Mouse (Mus musculus): ENCODE measurements at regions not wholly inside any gene's neighbourhood (a gene's known extent, or its start where the extent isn't known, plus 50 kb on each side); places are given as distances from the start of the nearest gene placed in this dataset.

- Histone ChIP-seq H3K4me3 (ENCODE audit: low read depth, low read length) (no peak overlapping the region), H3K9me3 (ENCODE audit: control insufficient read depth, low read length) (no peaks in the 10 kb centered on the region), H3K27ac (ENCODE audit: low read depth, low read length) (no peak overlapping the region), H3K4me1 (ENCODE audit: control insufficient read depth, insufficient read depth, low read length) (no peaks in the 10 kb centered on the region), H3K9ac (replicated peaks; ENCODE audit: low read depth, low read length) (no peak overlapping the region), H3K36me3 (ENCODE audit: control insufficient read depth, insufficient read depth, low read length) (no peaks in the 10 kb centered on the region), H3K4me2 (ENCODE audit: low read depth, low read length) (no peak overlapping the region), H3K27me3 (ENCODE audit: control insufficient read depth, insufficient read depth, low read length) (no peaks in the 10 kb centered on the region)
- no peak for ATAC-seq (ENCODE audit: low read depth)
- whole genome bisulfite sequencing = 79% methylated on average over 6 of the region's 6 CpGs
Measured at GRCm38 (mm10) chr2:138792711-138793450, 536.5 kb downstream of the Btbd3 start.

- Histone ChIP-seq H3K4me3 (ENCODE audit: low read depth, low read length) (no peak overlapping the region), H3K9me3 (ENCODE audit: control insufficient read depth, low read length) (no peaks in the 10 kb centered on the region), H3K9ac (replicated peaks; ENCODE audit: low read depth, low read length) (no peak overlapping the region), H3K27ac (ENCODE audit: low read depth, low read length) (no peak overlapping the region), H3K4me1 (ENCODE audit: control insufficient read depth, insufficient read depth, low read length) (no peaks in the 10 kb centered on the region), H3K27me3 (ENCODE audit: control insufficient read depth, insufficient read depth, low read length) (no peaks in the 10 kb centered on the region), H3K36me3 (ENCODE audit: control insufficient read depth, insufficient read depth, low read length) (no peaks in the 10 kb centered on the region), H3K4me2 (ENCODE audit: low read depth, low read length) (no peak overlapping the region)
- peak; percentile 51; the same call in 1 of the 2 replicates for ATAC-seq (ENCODE audit: low read depth)
- WGBS = 45% methylated on average over 3 of the region's 3 CpGs
Measured at GRCm38 (mm10) chr2:138806196-138806595, 549.8 kb downstream of the Btbd3 start.

- Histone ChIP-seq H3K9ac (replicated peaks; ENCODE audit: low read depth, low read length) (no peak overlapping the region), H3K9me3 (ENCODE audit: control insufficient read depth, low read length) (no peaks in the 10 kb centered on the region), H3K36me3 (ENCODE audit: control insufficient read depth, insufficient read depth, low read length) (no peaks in the 10 kb centered on the region), H3K4me3 (ENCODE audit: low read depth, low read length) (no peak overlapping the region), H3K4me1 (ENCODE audit: control insufficient read depth, insufficient read depth, low read length) (no peaks in the 10 kb centered on the region), H3K27me3 (ENCODE audit: control insufficient read depth, insufficient read depth, low read length) (no peaks in the 10 kb centered on the region), H3K4me2 (ENCODE audit: low read depth, low read length) (no peak overlapping the region), H3K27ac (ENCODE audit: low read depth, low read length) (no peak overlapping the region)
- no peak for ATAC-seq (ENCODE audit: low read depth)
- WGBS = 93% methylated on average over 2 of the region's 2 CpGs
Measured at GRCm38 (mm10) chr2:138809767-138810166, 553.4 kb downstream of the Btbd3 start.

- Histone ChIP-seq H3K27me3 (ENCODE audit: control insufficient read depth, insufficient read depth, low read length) (no peaks in the 10 kb centered on the region), H3K4me3 (ENCODE audit: low read depth, low read length) (no peak overlapping the region), H3K9me3 (ENCODE audit: control insufficient read depth, low read length) (no peaks in the 10 kb centered on the region), H3K36me3 (ENCODE audit: control insufficient read depth, insufficient read depth, low read length) (no peaks in the 10 kb centered on the region), H3K4me1 (ENCODE audit: control insufficient read depth, insufficient read depth, low read length) (no peaks in the 10 kb centered on the region), H3K27ac (ENCODE audit: low read depth, low read length) (no peak overlapping the region), H3K4me2 (ENCODE audit: low read depth, low read length) (no peak overlapping the region), H3K9ac (replicated peaks; ENCODE audit: low read depth, low read length) (no peak overlapping the region)
- ATAC-seq (ENCODE audit: low read depth) = no peak
- 82% methylated on average over 4 of the region's 4 CpGs for WGBS
Measured at GRCm38 (mm10) chr2:138820489-138820888, 564.1 kb downstream of the Btbd3 start.

- 76% methylated on average over 4 of the region's 4 CpGs for WGBS
- no peak overlapping the region for H3K4me2 ChIP-seq (ENCODE audit: low read depth, low read length)
- no peak for ATAC-seq (ENCODE audit: low read depth)
- H3K36me3 ChIP-seq (ENCODE audit: control insufficient read depth, insufficient read depth, low read length) = no peaks in the 10 kb centered on the region
- no peak overlapping the region for H3K9ac ChIP-seq (replicated peaks; ENCODE audit: low read depth, low read length)
- no peaks in the 10 kb centered on the region for H3K9me3 ChIP-seq (ENCODE audit: control insufficient read depth, low read length)
- H3K4me3 ChIP-seq (ENCODE audit: low read depth, low read length) = no peak overlapping the region
- H3K27ac ChIP-seq (ENCODE audit: low read depth, low read length) = no peak overlapping the region
- H3K27me3 ChIP-seq (ENCODE audit: control insufficient read depth, insufficient read depth, low read length) = no peaks in the 10 kb centered on the region
- no peaks in the 10 kb centered on the region for H3K4me1 ChIP-seq (ENCODE audit: control insufficient read depth, insufficient read depth, low read length)
Measured at GRCm38 (mm10) chr2:138824873-138825272, 568.5 kb downstream of the Btbd3 start.

GRCm38 (mm10) chr2:138827813-138828570 is 571.6 kb downstream of the Btbd3 start:
- Histone ChIP-seq H3K4me2 (ENCODE audit: low read depth, low read length) (no peak overlapping the region), H3K27me3 (ENCODE audit: control insufficient read depth, insufficient read depth, low read length) (no peaks in the 10 kb centered on the region), H3K9me3 (ENCODE audit: control insufficient read depth, low read length) (no peaks in the 10 kb centered on the region), H3K27ac (ENCODE audit: low read depth, low read length) (no peak overlapping the region), H3K4me1 (ENCODE audit: control insufficient read depth, insufficient read depth, low read length) (no peaks in the 10 kb centered on the region), H3K4me3 (ENCODE audit: low read depth, low read length) (no peak overlapping the region), H3K36me3 (ENCODE audit: control insufficient read depth, insufficient read depth, low read length) (no peaks in the 10 kb centered on the region), H3K9ac (replicated peaks; ENCODE audit: low read depth, low read length) (no peak overlapping the region)
- ATAC-seq (ENCODE audit: low read depth) = no peak
- WGBS = 45% methylated on average over 2 of the region's 2 CpGs

GRCm38 (mm10) chr2:138838846-138839245 is 582.5 kb downstream of the Btbd3 start:
- Histone ChIP-seq H3K4me2 (ENCODE audit: low read depth, low read length) (no peak overlapping the region), H3K4me1 (ENCODE audit: control insufficient read depth, insufficient read depth, low read length) (no peaks in the 10 kb centered on the region), H3K27ac (ENCODE audit: low read depth, low read length) (no peak overlapping the region), H3K4me3 (ENCODE audit: low read depth, low read length) (no peak overlapping the region), H3K27me3 (ENCODE audit: control insufficient read depth, insufficient read depth, low read length) (no peaks in the 10 kb centered on the region), H3K9me3 (ENCODE audit: control insufficient read depth, low read length) (no peaks in the 10 kb centered on the region), H3K36me3 (ENCODE audit: control insufficient read depth, insufficient read depth, low read length) (no peaks in the 10 kb centered on the region), H3K9ac (replicated peaks; ENCODE audit: low read depth, low read length) (no peak overlapping the region)
- ATAC-seq (ENCODE audit: low read depth) = no peak
- WGBS = 50% methylated on average over 3 of the region's 3 CpGs

- ATAC-seq (ENCODE audit: low read depth) = no peak
- no peak overlapping the region for H3K9ac ChIP-seq (replicated peaks; ENCODE audit: low read depth, low read length)
- no peak overlapping the region for H3K27ac ChIP-seq (ENCODE audit: low read depth, low read length)
- H3K36me3 ChIP-seq (ENCODE audit: control insufficient read depth, insufficient read depth, low read length) = no peaks in the 10 kb centered on the region
- no peak overlapping the region for H3K4me3 ChIP-seq (ENCODE audit: low read depth, low read length)
- H3K4me1 ChIP-seq (ENCODE audit: control insufficient read depth, insufficient read depth, low read length) = no peaks in the 10 kb centered on the region
- no peak overlapping the region for H3K4me2 ChIP-seq (ENCODE audit: low read depth, low read length)
- H3K9me3 ChIP-seq (ENCODE audit: control insufficient read depth, low read length) = no peaks in the 10 kb centered on the region
- no peaks in the 10 kb centered on the region for H3K27me3 ChIP-seq (ENCODE audit: control insufficient read depth, insufficient read depth, low read length)
Measured at GRCm38 (mm10) chr2:138859121-138859520, 602.8 kb downstream of the Btbd3 start.

- no peaks in the 10 kb centered on the region for H3K4me1 ChIP-seq (ENCODE audit: control insufficient read depth, insufficient read depth, low read length)
- H3K4me3 ChIP-seq (ENCODE audit: low read depth, low read length) = no peak overlapping the region
- ATAC-seq (ENCODE audit: low read depth) = no peak
- WGBS = 49% methylated on average over 3 of the region's 3 CpGs
- no peak overlapping the region for H3K4me2 ChIP-seq (ENCODE audit: low read depth, low read length)
- no peaks in the 10 kb centered on the region for H3K36me3 ChIP-seq (ENCODE audit: control insufficient read depth, insufficient read depth, low read length)
- H3K9me3 ChIP-seq (ENCODE audit: control insufficient read depth, low read length) = no peaks in the 10 kb centered on the region
- H3K27ac ChIP-seq (ENCODE audit: low read depth, low read length) = no peak overlapping the region
- H3K9ac ChIP-seq (replicated peaks; ENCODE audit: low read depth, low read length) = no peak overlapping the region
- H3K27me3 ChIP-seq (ENCODE audit: control insufficient read depth, insufficient read depth, low read length) = no peaks in the 10 kb centered on the region
Measured at GRCm38 (mm10) chr2:138896563-138896962, 597.1 kb upstream of the Sptlc3 start.
